Mouse (Mus musculus) brain, embryonic 14.5 days (tissue): ENCODE data around the gene Syk.

Source experiments
- CTCF ChIP-seq: fragments of 200-500 bp; IDR thresholded peaks from 2 replicates; pipeline ENCODE4 v1.5.1; 2012; ENCODE audit warnings: inconsistent platforms, mild to moderate bottlenecking, moderate library complexity, borderline replicate concordance; ENCODE audit not compliant: insufficient read depth, insufficient read length; ENCODE audit errors: extremely low read depth
- POLR2A ChIP-seq: fragments of 200-500 bp; IDR thresholded peaks from 2 replicates; pipeline ENCODE4 v1.6.1; 2012; ENCODE audit warnings: mild to moderate bottlenecking, inconsistent platforms, borderline replicate concordance; ENCODE audit not compliant: poor library complexity, insufficient read depth, insufficient read length, severe bottlenecking; ENCODE audit errors: extremely low read depth

- TF ChIP-seq POLR2A = no peak
- TF ChIP-seq CTCF = no peak
Observed at GRCm38 (mm10) chr13:52576021-52576614, 6.9 kb upstream of the Syk start.
